Mouse (Mus musculus) MEL (cell line): ENCODE measurements around the gene Pde11a.

ENCODE experiments used
- CHD1 ChIP-seq: IDR thresholded peaks from 2 replicates; pipeline ENCODE4 v1.6.1; 2012; ENCODE audit warnings: low read depth, mild to moderate bottlenecking, inconsistent platforms, low read length, improper control_type of control experiment
- CTCF ChIP-seq, 3 experiments: IDR thresholded peaks in 2 of 3; conservative IDR thresholded peaks in 1 of 3; 2 replicates each; pipeline ENCODE4 v1.5.1; 2011 to 2012; ENCODE audit warnings: low read length in 3 of 3, low read depth in 2 of 3, mild to moderate bottlenecking in 2 of 3, improper control_type of control experiment in 1 of 3, inconsistent platforms in 1 of 3, mixed read lengths in 1 of 3, moderate library complexity in 1 of 3; ENCODE audit not compliant: control insufficient read depth in 1 of 3, insufficient read depth in 1 of 3, poor library complexity in 1 of 3, severe bottlenecking in 1 of 3
- EP300 ChIP-seq, 2 experiments: IDR thresholded peaks; 2 replicates each; pipeline ENCODE4 v1.6.1; 2011; ENCODE audit warnings: improper control_type of control experiment in 2 of 2, low read length in 2 of 2, low read depth in 1 of 2, mild to moderate bottlenecking in 1 of 2
- GABPA ChIP-seq: IDR thresholded peaks from 2 replicates; pipeline ENCODE4 v1.6.1; 2012; ENCODE audit warnings: low read depth, mild to moderate bottlenecking, inconsistent platforms, low read length, improper control_type of control experiment, moderate library complexity
- GATA1 ChIP-seq: IDR thresholded peaks from 2 replicates; pipeline ENCODE4 v1.6.1; 2011; ENCODE audit warnings: low read depth, low read length, improper control_type of control experiment
- KAT2A ChIP-seq: conservative IDR thresholded peaks from 2 replicates; pipeline ENCODE4 v1.6.1; 2012; ENCODE audit warnings: low read depth, low read length, improper control_type of control experiment, inconsistent platforms
- MAFK ChIP-seq: IDR thresholded peaks from 2 replicates; pipeline ENCODE4 v1.6.1; 2011; ENCODE audit warnings: low read depth, mild to moderate bottlenecking, low read length, improper control_type of control experiment, borderline replicate concordance
- MAZ ChIP-seq: IDR thresholded peaks from 2 replicates; pipeline ENCODE4 v1.6.1; 2012; ENCODE audit warnings: low read depth, mild to moderate bottlenecking, inconsistent platforms, low read length, improper control_type of control experiment
- MXI1 ChIP-seq: IDR thresholded peaks from 2 replicates; pipeline ENCODE4 v1.6.1; 2011; ENCODE audit warnings: mild to moderate bottlenecking, low read depth, low read length, improper control_type of control experiment
- POLR2A ChIP-seq, 2 experiments: IDR thresholded peaks; 2 replicates each; pipeline ENCODE4 v1.6.1; 2011 to 2012; ENCODE audit warnings: low read length in 2 of 2, mild to moderate bottlenecking in 2 of 2, control low read depth in 1 of 2, improper control_type of control experiment in 1 of 2, low read depth in 1 of 2, moderate library complexity in 1 of 2; ENCODE audit not compliant: control insufficient read depth in 1 of 2, insufficient read depth in 1 of 2, poor library complexity in 1 of 2
- RAD21 ChIP-seq: IDR thresholded peaks from 2 replicates; pipeline ENCODE4 v1.6.1; 2011; ENCODE audit warnings: mild to moderate bottlenecking, low read depth, low read length, improper control_type of control experiment
- SMC3 ChIP-seq: IDR thresholded peaks from 2 replicates; pipeline ENCODE4 v1.6.1; 2011; ENCODE audit warnings: low read depth, low read length, improper control_type of control experiment
- TAL1 ChIP-seq: IDR thresholded peaks from 2 replicates; pipeline ENCODE4 v1.6.1; 2012; ENCODE audit warnings: mild to moderate bottlenecking, inconsistent platforms, low read length, moderate library complexity, mixed read lengths
- ZKSCAN1 ChIP-seq: IDR thresholded peaks from 2 replicates; pipeline ENCODE4 v1.6.1; 2012; ENCODE audit warnings: low read depth, mild to moderate bottlenecking, inconsistent platforms, low read length, improper control_type of control experiment, moderate library complexity

DNA sequence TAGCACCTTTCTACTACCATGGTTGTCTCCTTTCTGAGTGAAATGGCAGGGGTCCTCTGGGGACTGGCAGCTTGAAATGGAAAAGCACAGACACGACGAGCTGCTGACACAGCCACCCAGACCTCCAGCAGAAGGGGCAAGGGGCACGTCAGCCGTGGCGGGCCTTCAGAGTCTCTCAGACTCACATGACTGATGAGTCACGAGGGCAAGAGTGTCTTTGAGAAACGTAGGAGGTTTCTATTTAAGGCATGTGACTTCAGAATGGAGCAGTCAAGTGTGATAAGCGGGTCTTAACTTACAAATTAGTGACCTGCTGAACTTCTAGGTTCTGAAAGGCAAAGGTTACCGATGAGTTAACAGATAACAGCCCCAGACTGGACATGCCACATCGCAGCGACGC is 340.8 kb downstream of the Pde11a start:
- TF ChIP-seq EP300 (IDR thresholded peaks at IDR 0.05; ENCODE audit: low read depth in 1 of 2, low read length in 2 of 2) (no peak), MAZ (no peak), TAL1 (no peak), RAD21 (no peak), MXI1 (no peak), CTCF (IDR thresholded peaks at IDR 0.05 in 2 of 3, conservative IDR thresholded peaks at IDR 0.05 in 1 of 3; ENCODE audit: control insufficient read depth in 1 of 3, insufficient read depth in 1 of 3, low read depth in 2 of 3, low read length in 3 of 3, poor library complexity in 1 of 3, severe bottlenecking in 1 of 3) (no peak), KAT2A (no peak), POLR2A (IDR thresholded peaks at IDR 0.05; ENCODE audit: control insufficient read depth in 1 of 2, insufficient read depth in 1 of 2, low read depth in 1 of 2, low read length in 2 of 2, poor library complexity in 1 of 2) (no peak), ZKSCAN1 (no peak), GABPA (no peak), CHD1 (no peak), SMC3 (no peak), GATA1 (no peak), MAFK (no peak)
